Mouse (Mus musculus): ENCODE results near the gene Acp6.

DNA sequence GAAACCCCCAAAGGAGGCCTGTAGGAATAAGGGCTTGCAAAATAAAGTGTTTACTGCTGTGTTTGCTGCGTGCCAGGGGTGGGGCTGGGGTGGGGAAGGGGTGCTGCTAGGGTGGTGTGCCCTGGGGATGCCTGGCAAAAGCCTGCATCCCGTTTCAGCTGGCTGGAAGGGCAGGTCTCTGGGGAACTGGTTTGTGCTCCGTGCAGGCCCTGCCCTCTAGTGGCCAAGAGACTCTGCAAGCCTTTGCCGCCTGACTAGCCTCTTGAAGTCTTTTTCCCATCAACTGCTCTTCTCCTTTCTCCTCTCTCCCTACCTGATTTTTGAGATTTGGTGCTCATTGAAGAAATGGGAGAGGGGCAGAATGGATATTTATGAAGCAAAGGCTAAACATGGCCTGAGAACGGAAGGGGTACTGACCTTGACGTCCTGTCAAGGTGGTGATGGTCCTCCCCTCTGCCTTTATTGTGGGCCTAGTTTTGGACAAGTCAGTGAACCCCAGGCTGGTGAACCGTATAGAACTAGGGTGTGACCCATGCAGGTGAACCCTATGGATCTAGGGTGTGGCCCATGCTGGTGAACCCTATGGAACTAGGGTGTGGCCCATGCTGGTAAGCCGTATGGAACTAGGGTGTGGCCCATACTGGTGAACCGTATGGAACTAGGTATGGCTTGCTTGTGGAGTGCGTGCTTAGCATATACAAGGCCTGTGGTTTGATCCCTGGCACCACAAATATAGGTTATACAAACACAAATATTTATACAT is 26.7 kb downstream of the Acp6 start:
- TF ChIP-seq CTCF (IDR thresholded peaks at IDR 0.05; ENCODE audit: control insufficient read depth, insufficient read depth, insufficient replicate concordance, low read depth, low read length) = peak; percentile 67; the same call in 1 of the 2 replicates
- no peak for TF ChIP-seq POLR2A (IDR thresholded peaks at IDR 0.05; ENCODE audit: control insufficient read depth, low read depth, low read length)
